Mouse (Mus musculus): Measurements from ENCODE around the gene Megf8. TPM values are rescaled to one million over a fixed set of nuclear protein-coding genes. Genes with fewer than 3 reads are reported as not detected.

Megf8 gene
- polyA plus RNA-seq, 1 experiment = 41.0 TPM

DNA sequence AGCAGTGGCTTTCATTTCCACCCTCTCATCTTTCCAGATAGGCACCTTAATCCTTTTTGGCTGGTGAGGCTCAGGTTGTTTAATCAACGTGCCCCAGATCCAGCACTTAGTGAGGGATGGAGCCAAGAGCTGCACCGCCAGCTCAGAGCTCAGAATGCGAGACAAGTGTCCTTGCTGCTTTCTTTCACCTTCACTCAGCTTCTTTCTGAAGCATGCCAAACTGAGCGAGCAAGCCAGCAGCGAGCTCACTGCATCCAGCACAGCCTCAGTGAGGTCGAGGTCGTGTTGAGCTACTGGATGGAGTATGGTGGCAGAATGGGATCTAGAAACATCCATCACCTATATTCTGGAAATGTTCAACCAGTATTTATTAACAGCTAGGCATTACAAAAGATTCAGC is 3.6 kb upstream of the Megf8 start:
- peaks cover 61% of the 10 kb centered on the region for H3K27me3 ChIP-seq (ENCODE audit: control insufficient read depth, insufficient read depth, insufficient read length)
- H3K79me2 ChIP-seq (ENCODE audit: control insufficient read depth, insufficient read depth) = peaks cover 7% of the 10 kb centered on the region
- H3ac ChIP-seq (ENCODE audit: control insufficient read depth, insufficient read length) = no peak overlapping the region
- TF ChIP-seq USF1 (IDR thresholded peaks at IDR 0.05; ENCODE audit: low read depth) (no peak), TCF3 (IDR thresholded peaks at IDR 0.05; ENCODE audit: insufficient read length, low read depth) (no peak), SRF (IDR thresholded peaks at IDR 0.05; ENCODE audit: control insufficient read depth, insufficient read length, low read depth) (no peak), MAX (IDR thresholded peaks at IDR 0.05; ENCODE audit: low read depth) (no peak), POLR2A (IDR thresholded peaks at IDR 0.05; ENCODE audit: insufficient read length, low read depth) (no peak), TCF12 (IDR thresholded peaks at IDR 0.05; ENCODE audit: insufficient read depth, poor library complexity, severe bottlenecking) (no peak), E2F4 (IDR thresholded peaks at IDR 0.05; ENCODE audit: insufficient read depth) (no peak), MYOG (IDR thresholded peaks at IDR 0.05; ENCODE audit: control insufficient read depth in 1 of 3, insufficient read depth in 1 of 3, insufficient read length in 2 of 3, low read depth in 2 of 3) (no peak), REST (IDR thresholded peaks at IDR 0.05; ENCODE audit: insufficient read depth, insufficient read length) (no peak), MYOD1 (IDR thresholded peaks at IDR 0.05; ENCODE audit: control insufficient read depth in 1 of 3, insufficient read length in 2 of 3, low read depth in 2 of 3) (no peak), CEBPB (IDR thresholded peaks at IDR 0.05; ENCODE audit: insufficient read depth, poor library complexity, severe bottlenecking) (no peak), POLR2AphosphoS2 (IDR thresholded peaks at IDR 0.05; ENCODE audit: insufficient read length, low read depth) (no peak)
- H3K4me2 ChIP-seq (ENCODE audit: low read depth) = no peak overlapping the region
- H3K36me3 ChIP-seq (ENCODE audit: control insufficient read depth, insufficient read depth) = no peaks in the 10 kb centered on the region
- no peak overlapping the region for H3K4me3 ChIP-seq

DNA sequence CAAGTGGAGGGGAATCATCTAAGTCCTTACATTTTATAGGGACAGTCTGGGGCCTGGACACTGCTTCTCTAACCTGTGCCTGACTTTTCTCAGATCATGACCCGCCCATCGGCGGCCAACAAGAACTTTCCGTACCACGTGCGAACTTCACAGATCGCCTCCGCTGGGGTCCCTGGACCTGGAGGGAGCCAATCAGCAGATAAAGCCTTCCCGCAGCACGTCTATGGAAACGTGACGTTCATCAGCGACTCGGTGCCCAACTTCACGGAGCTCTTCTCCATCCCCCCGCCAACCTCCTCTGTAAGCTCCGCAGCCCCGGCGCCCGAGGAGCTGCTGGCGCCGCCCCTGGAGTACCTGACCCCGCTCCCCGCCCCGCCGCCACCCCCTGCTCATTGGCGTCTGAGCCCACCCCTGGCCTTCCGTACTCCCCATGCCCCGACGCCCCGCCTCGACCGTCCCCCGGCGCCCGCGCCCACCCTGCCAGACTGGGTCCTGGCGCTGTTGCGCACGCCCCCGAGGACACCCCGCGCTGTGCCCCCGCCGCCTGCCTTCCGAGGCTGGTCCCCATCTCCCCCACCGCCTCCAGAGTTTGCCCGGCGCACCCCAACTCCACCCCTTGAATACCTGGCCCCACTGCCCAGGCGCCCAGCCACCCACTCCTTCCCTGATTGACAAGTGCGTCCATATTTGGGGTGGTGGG is 2.2 kb upstream of the Megf8 start:
- Histone ChIP-seq H3ac (ENCODE audit: control insufficient read depth, insufficient read length) (peak overlapping the region; percentile 10), H3K27me3 (ENCODE audit: control insufficient read depth, insufficient read depth, insufficient read length) (peaks cover 46% of the 10 kb centered on the region), H3K4me2 (ENCODE audit: low read depth) (no peak overlapping the region), H3K79me2 (ENCODE audit: control insufficient read depth, insufficient read depth) (peaks cover 14% of the 10 kb centered on the region), H3K36me3 (ENCODE audit: control insufficient read depth, insufficient read depth) (no peaks in the 10 kb centered on the region), H3K4me3 (no peak overlapping the region)
- TF ChIP-seq REST (IDR thresholded peaks at IDR 0.05; ENCODE audit: insufficient read depth, insufficient read length) (no peak), TCF12 (IDR thresholded peaks at IDR 0.05; ENCODE audit: insufficient read depth, poor library complexity, severe bottlenecking) (no peak), MYOD1 (IDR thresholded peaks at IDR 0.05; ENCODE audit: control insufficient read depth in 1 of 3, insufficient read length in 2 of 3, low read depth in 2 of 3) (no peak), TCF3 (IDR thresholded peaks at IDR 0.05; ENCODE audit: insufficient read length, low read depth) (no peak), POLR2AphosphoS2 (IDR thresholded peaks at IDR 0.05; ENCODE audit: insufficient read length, low read depth) (no peak), POLR2A (IDR thresholded peaks at IDR 0.05; ENCODE audit: insufficient read length, low read depth) (no peak), SRF (IDR thresholded peaks at IDR 0.05; ENCODE audit: control insufficient read depth, insufficient read length, low read depth) (no peak), E2F4 (IDR thresholded peaks at IDR 0.05; ENCODE audit: insufficient read depth) (no peak), CEBPB (IDR thresholded peaks at IDR 0.05; ENCODE audit: insufficient read depth, poor library complexity, severe bottlenecking) (no peak), MAX (IDR thresholded peaks at IDR 0.05; ENCODE audit: low read depth) (no peak), MYOG (IDR thresholded peaks at IDR 0.05; ENCODE audit: control insufficient read depth in 1 of 3, insufficient read depth in 1 of 3, insufficient read length in 2 of 3, low read depth in 2 of 3) (no peak), USF1 (IDR thresholded peaks at IDR 0.05; ENCODE audit: low read depth) (no peak)

DNA sequence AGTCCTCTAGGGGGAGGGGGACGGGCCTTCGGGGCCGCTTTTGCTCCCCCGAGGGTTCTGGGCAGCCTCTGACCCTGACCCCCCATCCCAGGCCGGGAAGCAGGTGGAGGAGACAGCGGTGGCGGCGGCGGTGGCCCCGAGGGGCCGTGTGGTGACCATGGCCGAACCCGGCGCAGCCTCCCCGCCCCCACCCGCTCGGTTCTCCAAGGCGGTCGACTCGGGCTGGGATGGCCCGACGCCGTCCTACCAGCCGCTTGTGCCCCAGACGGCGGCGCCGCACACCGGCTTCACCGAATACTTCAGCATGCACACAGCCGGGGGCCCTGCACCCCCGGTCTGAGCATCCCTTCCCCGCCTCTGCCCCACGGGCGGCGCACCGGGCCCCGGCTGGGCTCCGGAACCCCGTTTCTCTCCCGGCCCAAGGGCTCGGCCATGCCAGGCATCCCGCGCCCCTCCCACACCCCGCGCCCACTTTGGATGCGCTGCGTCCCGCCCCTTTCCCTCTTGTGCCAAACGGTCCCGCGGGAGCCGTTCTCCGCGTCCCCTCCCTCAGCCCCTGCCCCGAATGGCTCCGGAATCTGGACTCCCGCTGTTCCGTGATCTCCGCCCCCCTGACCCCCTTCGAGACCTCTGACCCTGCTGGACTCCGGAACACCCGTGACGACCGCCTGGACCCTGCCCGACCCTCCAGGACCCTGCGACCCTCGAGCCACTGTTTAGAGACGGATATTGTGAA is 1.5 kb upstream of the Megf8 start:
- Histone ChIP-seq H3ac (ENCODE audit: control insufficient read depth, insufficient read length) (peak overlapping the region; percentile 10), H3K4me2 (ENCODE audit: low read depth) (peak overlapping the region; percentile 67), H3K4me3 (peak overlapping the region; percentile 64), H3K79me2 (ENCODE audit: control insufficient read depth, insufficient read depth) (peaks cover 14% of the 10 kb centered on the region), H3K27me3 (ENCODE audit: control insufficient read depth, insufficient read depth, insufficient read length) (peaks cover 46% of the 10 kb centered on the region), H3K36me3 (ENCODE audit: control insufficient read depth, insufficient read depth) (no peaks in the 10 kb centered on the region)
- TF ChIP-seq E2F4 (IDR thresholded peaks at IDR 0.05; ENCODE audit: insufficient read depth) (no peak), MAX (IDR thresholded peaks at IDR 0.05; ENCODE audit: low read depth) (no peak), TCF3 (IDR thresholded peaks at IDR 0.05; ENCODE audit: insufficient read length, low read depth) (no peak), MYOG (IDR thresholded peaks at IDR 0.05; ENCODE audit: control insufficient read depth in 1 of 3, insufficient read depth in 1 of 3, insufficient read length in 2 of 3, low read depth in 2 of 3) (no peak), MYOD1 (IDR thresholded peaks at IDR 0.05; ENCODE audit: control insufficient read depth in 1 of 3, insufficient read length in 2 of 3, low read depth in 2 of 3) (no peak), USF1 (IDR thresholded peaks at IDR 0.05; ENCODE audit: low read depth) (no peak), SRF (IDR thresholded peaks at IDR 0.05; ENCODE audit: control insufficient read depth, insufficient read length, low read depth) (no peak), TCF12 (IDR thresholded peaks at IDR 0.05; ENCODE audit: insufficient read depth, poor library complexity, severe bottlenecking) (no peak), POLR2AphosphoS2 (IDR thresholded peaks at IDR 0.05; ENCODE audit: insufficient read length, low read depth) (no peak), REST (IDR thresholded peaks at IDR 0.05; ENCODE audit: insufficient read depth, insufficient read length) (no peak), CEBPB (IDR thresholded peaks at IDR 0.05; ENCODE audit: insufficient read depth, poor library complexity, severe bottlenecking) (no peak), POLR2A (IDR thresholded peaks at IDR 0.05; ENCODE audit: insufficient read length, low read depth) (no peak)

DNA sequence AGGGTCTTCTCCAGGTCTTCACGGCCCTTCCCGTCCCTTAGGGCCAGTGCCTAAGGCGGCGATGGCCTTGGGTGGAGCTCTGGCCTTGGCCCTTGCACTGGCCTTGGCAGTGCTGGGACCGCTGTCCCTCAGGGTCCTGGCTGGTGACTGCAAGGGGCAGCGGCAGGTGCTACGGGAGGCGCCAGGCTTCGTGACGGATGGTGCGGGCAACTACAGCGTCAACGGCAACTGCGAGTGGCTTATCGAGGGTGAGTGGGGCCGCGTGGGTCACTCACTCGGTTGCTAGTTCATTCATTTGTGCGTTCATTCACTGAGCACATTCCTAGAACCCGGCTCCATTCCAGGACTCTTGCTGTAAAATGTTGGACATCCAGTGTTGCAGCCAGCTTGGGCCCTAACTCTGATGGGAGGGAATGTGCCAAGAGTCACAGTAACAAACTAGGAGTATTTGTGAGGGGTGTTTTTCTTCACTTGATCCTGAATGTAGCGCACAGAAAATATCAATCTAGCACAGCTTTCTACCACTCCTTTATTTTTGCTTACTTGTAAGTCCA is 559 bp downstream of the Megf8 start:
- peak overlapping the region; percentile 44 for H3ac ChIP-seq (ENCODE audit: control insufficient read depth, insufficient read length)
- peak; percentile 48 for TF ChIP-seq POLR2A (IDR thresholded peaks at IDR 0.05; ENCODE audit: insufficient read length, low read depth)
- TF ChIP-seq POLR2AphosphoS2 (IDR thresholded peaks at IDR 0.05; ENCODE audit: insufficient read length, low read depth) = peak; percentile 42
- TF ChIP-seq TCF3 (IDR thresholded peaks at IDR 0.05; ENCODE audit: insufficient read length, low read depth) = no peak
- TF ChIP-seq MYOD1 (IDR thresholded peaks at IDR 0.05; ENCODE audit: control insufficient read depth in 1 of 3, insufficient read length in 2 of 3, low read depth in 2 of 3) = peak in 2 of 3 experiments; percentile 85
- TF ChIP-seq REST (IDR thresholded peaks at IDR 0.05; ENCODE audit: insufficient read depth, insufficient read length) = no peak
- peak in 2 of 3 experiments; percentile 58 to 73 for TF ChIP-seq MYOG (IDR thresholded peaks at IDR 0.05; ENCODE audit: control insufficient read depth in 1 of 3, insufficient read depth in 1 of 3, insufficient read length in 2 of 3, low read depth in 2 of 3)
- no peaks in the 10 kb centered on the region for H3K36me3 ChIP-seq (ENCODE audit: control insufficient read depth, insufficient read depth)
- H3K79me2 ChIP-seq (ENCODE audit: control insufficient read depth, insufficient read depth) = peaks cover 14% of the 10 kb centered on the region
- H3K4me2 ChIP-seq (ENCODE audit: low read depth) = peak overlapping the region; percentile 84
- H3K27me3 ChIP-seq (ENCODE audit: control insufficient read depth, insufficient read depth, insufficient read length) = peaks cover 32% of the 10 kb centered on the region
- H3K4me3 ChIP-seq = peak overlapping the region; percentile 64
